Mouse (Mus musculus) heart, postnatal 0 days (tissue): ENCODE measurements at regions not wholly inside any gene's neighbourhood (a gene's known extent, or its start where the extent isn't known, plus 50 kb on each side); places are given as distances from the start of the nearest gene placed in this dataset.

Source experiments
- ATAC-seq: fragments of 200-750 bp; cut with Nextera tagmentation; 2 replicates; pipeline ENCODE4 v1.8.0; 2017; ENCODE audit warnings: low read depth, moderate number of reproducible peaks, moderate library complexity; ENCODE audit not compliant: insufficient read depth
- DNase-seq: peaks from one replicate; pipeline ENCODE4 v3.0.0-alpha.2; 2016; ENCODE audit warnings: low spot score
- H3K27ac ChIP-seq: fragments of 300-500 bp; sonication (generic); 2 replicates; pipeline ENCODE4 v1.5.1; 2014; ENCODE audit warnings: low read depth, mild to moderate bottlenecking
- H3K27me3 ChIP-seq: fragments of 300-500 bp; sonication (generic); 2 replicates; pipeline ENCODE4 v1.6.1; 2014; ENCODE audit warnings: low read length, mixed read lengths; ENCODE audit not compliant: control insufficient read depth, insufficient read depth
- H3K36me3 ChIP-seq: fragments of 300-500 bp; sonication (generic); replicated peaks from 2 replicates; pipeline ENCODE4 v1.6.1; 2014; ENCODE audit warnings: low read length, mixed read lengths; ENCODE audit not compliant: control insufficient read depth, insufficient read depth
- H3K4me1 ChIP-seq: fragments of 300-500 bp; sonication (generic); 2 replicates; pipeline ENCODE4 v1.6.1; 2014; ENCODE audit warnings: antibody characterized with exemption; ENCODE audit not compliant: control insufficient read depth, insufficient read depth
- H3K4me2 ChIP-seq: fragments of 300-500 bp; sonication (generic); 2 replicates; pipeline ENCODE4 v1.6.1; 2014; ENCODE audit warnings: low read depth, mild to moderate bottlenecking, low read length, moderate library complexity
- H3K4me3 ChIP-seq: fragments of 300-500 bp; sonication (generic); 2 replicates; pipeline ENCODE4 v1.5.1; 2014; ENCODE audit warnings: low read depth, low read length
- H3K9ac ChIP-seq: fragments of 300-500 bp; sonication (generic); replicated peaks from 2 replicates; pipeline ENCODE4 v1.6.1; 2014; ENCODE audit warnings: low read depth, low read length, mixed read lengths
- H3K9me3 ChIP-seq: fragments of 300-500 bp; sonication (generic); replicated peaks from 2 replicates; pipeline ENCODE4 v1.6.1; 2016; ENCODE audit warnings: low read length; ENCODE audit not compliant: control insufficient read depth
- CTCF ChIP-seq: IDR thresholded peaks from 2 replicates; pipeline ENCODE4 v1.5.1; 2016; ENCODE audit warnings: antibody characterized with exemption, control low read depth, low read depth
- EP300 ChIP-seq: IDR thresholded peaks from 2 replicates; pipeline ENCODE4 v1.6.1; 2016; ENCODE audit warnings: antibody characterized with exemption, low read depth
- WGBS: fragments of 180-500 bp; shearing (Covaris S2); extraction: QIAGEN DNeasy Blood & Tissue Kit; methylation state at CpG from one replicate; pipeline ENCODE4 v1.1.7; 2014; 5-methylcytosine and 5-hydroxymethylcytosine counted together

DNA sequence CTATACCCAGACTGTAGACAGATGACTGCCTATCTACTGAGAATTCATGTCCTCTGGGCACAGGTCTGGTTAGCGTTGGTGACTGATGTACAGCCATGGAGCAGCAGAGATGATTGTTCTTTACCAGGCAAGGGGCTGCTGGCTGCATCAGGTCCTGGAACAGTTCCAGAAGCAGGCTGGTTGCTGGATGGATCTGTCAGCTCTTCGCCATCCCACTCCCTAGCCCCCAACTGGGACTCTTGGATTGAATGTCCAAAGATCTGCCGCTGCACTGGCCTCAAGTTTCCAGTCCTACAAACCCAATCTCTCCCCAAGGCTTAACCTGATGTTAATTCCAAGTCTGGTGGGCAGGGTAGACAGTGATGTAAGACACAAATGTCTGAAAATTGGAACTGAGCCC is 200.7 kb upstream of the Meis1 start:
- H3K9ac ChIP-seq, result no peak overlapping the region
- ATAC-seq, result no peak
- no peak overlapping the region for H3K4me3 ChIP-seq
- H3K9me3 ChIP-seq, result no peaks in the 10 kb centered on the region
- no peak overlapping the region for H3K4me2 ChIP-seq
- H3K27me3 ChIP-seq, result no peaks in the 10 kb centered on the region
- H3K36me3 ChIP-seq, result no peaks in the 10 kb centered on the region
- H3K4me1 ChIP-seq, result no peaks in the 10 kb centered on the region
- no peak overlapping the region for H3K27ac ChIP-seq
- WGBS, result 67% methylated on average over 3 of the region's 3 CpGs
- no peak for DNase-seq
- TF ChIP-seq CTCF (no peak), EP300 (no peak)

DNA sequence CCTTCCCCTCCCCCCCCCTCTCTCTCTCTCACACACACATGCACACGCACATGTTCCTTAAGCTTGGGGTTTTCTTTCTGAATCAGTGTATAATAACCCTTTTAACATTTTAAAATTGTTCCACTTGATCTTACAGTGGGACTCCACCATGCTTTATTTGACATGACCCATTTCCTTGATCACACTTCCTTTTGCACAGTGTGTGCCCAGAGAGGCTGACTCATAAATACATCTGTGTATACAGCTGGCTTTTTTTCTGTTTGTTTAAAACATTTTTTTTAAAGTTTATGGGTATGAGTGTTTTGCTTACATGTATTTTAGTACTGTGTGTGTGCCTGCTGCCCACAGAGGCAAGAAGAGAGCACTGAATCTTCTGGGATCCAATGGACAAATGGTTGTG is 202.7 kb upstream of the Meis1 start:
- Histone ChIP-seq H3K9ac (no peak overlapping the region), H3K27ac (no peak overlapping the region), H3K4me1 (no peaks in the 10 kb centered on the region), H3K4me3 (no peak overlapping the region), H3K36me3 (no peaks in the 10 kb centered on the region), H3K27me3 (no peaks in the 10 kb centered on the region), H3K9me3 (no peaks in the 10 kb centered on the region), H3K4me2 (no peak overlapping the region)
- no peak for ATAC-seq
- no CpG with 5 or more reads among the region's 1 CpGs for WGBS
- no peak for DNase-seq
- TF ChIP-seq CTCF, result no peak

DNA sequence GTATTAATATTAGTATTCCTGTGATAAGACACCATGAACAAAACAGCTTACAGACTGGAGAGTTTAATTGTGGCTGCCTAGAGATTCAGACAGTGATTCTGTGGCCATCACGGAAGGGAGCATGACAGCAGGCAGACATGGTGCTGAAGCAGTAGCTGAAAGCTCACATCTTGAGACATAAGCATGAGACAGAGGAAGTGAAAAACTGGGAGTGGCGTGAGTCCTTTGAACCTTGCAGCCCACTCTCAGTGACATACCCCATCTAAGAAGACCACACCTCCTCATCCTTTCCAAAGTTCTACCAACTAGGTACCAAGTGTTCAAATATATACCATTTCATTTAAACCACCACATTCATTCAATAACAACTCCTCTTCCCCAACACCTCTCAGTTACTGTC is 208.0 kb upstream of the Meis1 start:
- DNase-seq (no peak), ATAC-seq (no peak)
- H3K27me3 ChIP-seq, result no peaks in the 10 kb centered on the region
- no peaks in the 10 kb centered on the region for H3K4me1 ChIP-seq
- 75% methylated on average over 2 of the region's 2 CpGs for WGBS
- H3K4me2 ChIP-seq, result no peak overlapping the region
- no peaks in the 10 kb centered on the region for H3K36me3 ChIP-seq
- H3K9ac ChIP-seq, result no peak overlapping the region
- H3K27ac ChIP-seq, result no peak overlapping the region
- H3K9me3 ChIP-seq, result no peaks in the 10 kb centered on the region
- no peak overlapping the region for H3K4me3 ChIP-seq
- no peak for TF ChIP-seq CTCF
- TF ChIP-seq EP300, result no peak

DNA sequence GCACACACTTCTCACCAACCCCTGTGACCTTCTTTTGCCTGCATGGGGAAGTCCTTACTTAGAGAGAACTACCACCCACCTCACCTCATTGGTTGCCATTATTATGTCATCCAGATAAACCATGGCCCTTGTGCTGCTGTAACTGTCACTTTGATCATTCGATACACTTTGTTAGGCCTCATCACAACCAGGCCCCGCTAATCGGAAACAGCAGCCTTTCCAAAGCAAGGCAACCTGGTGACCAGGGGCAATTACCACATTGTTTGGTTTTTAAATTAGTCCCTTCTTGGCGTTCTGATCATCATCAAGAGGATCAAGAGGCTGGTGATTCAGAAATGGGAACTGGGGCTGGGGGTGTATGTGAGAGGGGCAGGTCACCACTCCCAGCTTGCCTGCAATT is 208.9 kb upstream of the Meis1 start:
- Histone ChIP-seq H3K36me3 (no peaks in the 10 kb centered on the region), H3K4me3 (no peak overlapping the region), H3K9ac (no peak overlapping the region), H3K27me3 (no peaks in the 10 kb centered on the region), H3K27ac (no peak overlapping the region), H3K9me3 (no peaks in the 10 kb centered on the region), H3K4me2 (no peak overlapping the region), H3K4me1 (no peaks in the 10 kb centered on the region)
- 79% methylated on average over 4 of the region's 4 CpGs for WGBS
- no peak for TF ChIP-seq CTCF
- no peak for TF ChIP-seq EP300
- no peak for DNase-seq
- ATAC-seq, result no peak

DNA sequence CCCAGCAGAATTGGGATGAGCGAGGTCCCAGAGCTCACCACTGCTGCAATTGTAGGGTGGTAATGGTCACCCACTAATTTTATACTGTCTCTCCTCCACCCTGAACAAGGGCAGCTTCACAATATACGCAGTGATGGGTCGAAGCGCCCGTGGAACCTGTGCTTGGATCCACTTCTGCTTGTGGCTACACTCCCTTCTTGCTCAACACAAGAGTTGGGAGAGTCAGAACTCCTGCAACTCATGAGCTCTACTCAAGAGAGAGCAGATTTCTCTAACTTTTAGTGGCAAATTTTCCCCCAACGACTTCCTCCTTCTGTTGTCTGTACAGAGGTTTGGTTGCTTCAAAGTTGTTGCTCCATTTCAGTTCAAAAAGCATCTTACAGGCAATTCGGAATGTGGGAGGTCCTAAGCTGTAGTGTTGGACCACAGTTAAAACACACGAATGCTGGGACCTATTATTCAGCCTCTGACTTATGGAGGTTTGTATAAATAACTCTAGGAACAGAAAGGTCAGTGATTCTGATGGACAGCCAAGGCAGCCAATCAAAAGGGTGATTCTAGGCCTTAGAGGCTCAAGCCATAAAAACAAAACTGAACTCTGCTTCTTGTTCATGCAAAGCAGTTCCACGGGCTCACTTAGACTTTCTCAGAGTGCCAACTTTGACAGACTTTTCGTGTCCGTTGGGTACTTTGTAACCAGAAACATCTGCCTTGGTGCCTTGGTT is 227.8 kb upstream of the Meis1 start:
- H3K27ac ChIP-seq, result no peak overlapping the region
- H3K4me2 ChIP-seq, result no peak overlapping the region
- H3K27me3 ChIP-seq, result no peaks in the 10 kb centered on the region
- no peaks in the 10 kb centered on the region for H3K4me1 ChIP-seq
- ATAC-seq (no peak), DNase-seq (no peak)
- no peaks in the 10 kb centered on the region for H3K36me3 ChIP-seq
- no peak overlapping the region for H3K4me3 ChIP-seq
- no peak overlapping the region for H3K9ac ChIP-seq
- WGBS, result 84% methylated on average over 11 of the region's 11 CpGs
- TF ChIP-seq EP300 (no peak), CTCF (no peak)
- no peaks in the 10 kb centered on the region for H3K9me3 ChIP-seq

DNA sequence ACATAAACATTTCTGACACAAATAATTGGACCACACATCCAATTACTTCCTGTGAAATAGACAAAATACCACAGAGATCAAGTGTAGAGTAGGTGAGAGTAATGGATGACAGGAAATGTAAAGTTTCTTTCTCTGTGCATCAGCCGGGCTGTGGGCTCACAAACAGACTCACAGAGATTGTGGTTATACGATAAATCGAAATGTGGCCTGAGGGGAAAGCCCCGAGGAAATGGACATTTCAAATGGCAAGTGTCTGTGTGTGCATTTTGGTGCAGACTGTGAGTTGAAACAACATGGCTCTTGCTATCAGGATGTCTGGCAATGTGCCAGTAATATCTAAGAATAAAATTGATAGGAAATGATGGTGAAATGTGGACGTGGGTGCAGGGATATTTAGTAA is 234.8 kb upstream of the Meis1 start:
- Histone ChIP-seq H3K9ac (no peak overlapping the region), H3K4me1 (no peaks in the 10 kb centered on the region), H3K36me3 (no peaks in the 10 kb centered on the region), H3K9me3 (no peaks in the 10 kb centered on the region), H3K4me3 (no peak overlapping the region), H3K4me2 (no peak overlapping the region), H3K27me3 (no peaks in the 10 kb centered on the region), H3K27ac (no peak overlapping the region)
- WGBS, result 54% methylated on average over 5 of the region's 5 CpGs
- DNase-seq (no peak), ATAC-seq (no peak)
- TF ChIP-seq CTCF (no peak), EP300 (no peak)
